Mouse (Mus musculus) midbrain, embryonic 11.5 days (tissue): Measurements from ENCODE around the gene Med24. TPM values are rescaled to one million over a fixed set of nuclear protein-coding genes. Genes with fewer than 3 reads are reported as not detected.

Experiments
- ATAC-seq: fragments of 200-750 bp; cut with Nextera tagmentation; 2 replicates; pipeline ENCODE4 v1.8.0; 2017; ENCODE audit warnings: moderate TSS enrichment, moderate library complexity; ENCODE audit not compliant: low FRiP score
- DNase-seq: peaks from one replicate; pipeline ENCODE4 v3.0.0; 2015; ENCODE audit warnings: low spot score; ENCODE audit errors: missing footprints
- H3K27ac ChIP-seq: fragments of 300-500 bp; sonication (generic); 2 replicates; pipeline ENCODE4 v1.5.1; 2014; ENCODE audit warnings: low read depth, low read length
- H3K27me3 ChIP-seq: fragments of 300-500 bp; sonication (generic); 2 replicates; pipeline ENCODE4 v1.6.1; 2014; ENCODE audit warnings: mild to moderate bottlenecking, low read length, moderate library complexity, mixed read lengths; ENCODE audit not compliant: control insufficient read depth, insufficient read depth
- H3K36me3 ChIP-seq: fragments of 300-500 bp; sonication (generic); 2 replicates; pipeline ENCODE4 v1.6.1; 2014; ENCODE audit warnings: mild to moderate bottlenecking, low read length, moderate library complexity, mixed read lengths; ENCODE audit not compliant: control insufficient read depth, insufficient read depth
- H3K4me1 ChIP-seq: fragments of 300-500 bp; sonication (generic); 2 replicates; pipeline ENCODE4 v1.6.1; 2014; ENCODE audit warnings: low read length; ENCODE audit not compliant: control insufficient read depth, insufficient read depth
- H3K4me2 ChIP-seq: fragments of 300-500 bp; sonication (generic); 2 replicates; pipeline ENCODE4 v1.6.1; 2014; ENCODE audit warnings: mild to moderate bottlenecking, moderate library complexity
- H3K4me3 ChIP-seq: fragments of 300-500 bp; sonication (generic); 2 replicates; pipeline ENCODE4 v1.5.1; 2014; ENCODE audit warnings: low read depth, low read length
- H3K9ac ChIP-seq: fragments of 300-500 bp; sonication (generic); 2 replicates; pipeline ENCODE4 v1.6.1; 2014; ENCODE audit warnings: low read length
- H3K9me3 ChIP-seq: fragments of 300-500 bp; sonication (generic); 2 replicates; pipeline ENCODE4 v1.6.1; 2016; ENCODE audit warnings: low read length; ENCODE audit not compliant: control insufficient read depth
- WGBS: fragments of 180-500 bp; shearing (Covaris S2); extraction: QIAGEN DNeasy Blood & Tissue Kit; methylation state at CpG from one replicate; pipeline ENCODE4 v1.1.7; 2014; 5-methylcytosine and 5-hydroxymethylcytosine counted together
- polyA plus RNA-seq: library from polyadenylated mRNA; unstranded; fragments of >200 nt; fragmentation: Nextera tagmentation; extraction: Ambion mirVana; gene quantifications from 2 replicates; pipeline ENCODE4 v1.2.1, GENCODE M21; 2014

The Med24 gene
- polyA plus RNA-seq, 1 experiment from 2014 or later, result 67.1 TPM

GRCm38 (mm10) chr11:98755726-98756380, 26.6 kb upstream of the Med24 start:
- Histone ChIP-seq H3K4me3 (no peak overlapping the region), H3K27me3 (no peaks in the 10 kb centered on the region), H3K27ac (no peak overlapping the region), H3K4me2 (no peak overlapping the region), H3K9ac (no peak overlapping the region), H3K4me1 (peaks cover 18% of the 10 kb centered on the region), H3K36me3 (no peaks in the 10 kb centered on the region; the same call in 1 of the 2 replicates), H3K9me3 (no peaks in the 10 kb centered on the region)
- DNase-seq (no peak), ATAC-seq (no peak)
- WGBS, result 95% methylated on average over 6 of the region's 6 CpGs

GRCm38 (mm10) chr11:98754621-98755181, 25.5 kb upstream of the Med24 start:
- Histone ChIP-seq H3K9ac (no peak overlapping the region), H3K36me3 (no peaks in the 10 kb centered on the region)
- WGBS, result 26% methylated on average over 7 of the region's 7 CpGs

GRCm38 (mm10) chr11:98754151-98754620, 25.0 kb upstream of the Med24 start:
- no peaks in the 10 kb centered on the region for H3K36me3 ChIP-seq
- H3K4me1 ChIP-seq, result peaks cover 34% of the 10 kb centered on the region
- no peak overlapping the region for H3K4me3 ChIP-seq
- H3K4me2 ChIP-seq, result no peak overlapping the region
- DNase-seq (no peak), ATAC-seq (no peak)
- no peak overlapping the region; the same call in 1 of the 2 replicates for H3K9ac ChIP-seq
- H3K9me3 ChIP-seq, result no peaks in the 10 kb centered on the region
- 76% methylated on average over 9 of the region's 9 CpGs for WGBS
- no peaks in the 10 kb centered on the region for H3K27me3 ChIP-seq
- H3K27ac ChIP-seq, result no peak overlapping the region

More at GRCm38 (mm10) chr11:98754621-98755181, 25.5 kb upstream of the Med24 start:
- DNase-seq (peak; percentile 99), ATAC-seq (peak; percentile 64)
- Histone ChIP-seq H3K27ac (no peak overlapping the region), H3K4me3 (no peak overlapping the region), H3K4me1 (peaks cover 29% of the 10 kb centered on the region), H3K27me3 (no peaks in the 10 kb centered on the region), H3K9me3 (no peaks in the 10 kb centered on the region), H3K4me2 (no peak overlapping the region)

GRCm38 (mm10) chr11:98753264-98753663, 24.0 kb upstream of the Med24 start:
- ATAC-seq (no peak), DNase-seq (no peak)
- H3K4me3 ChIP-seq, result no peak overlapping the region
- no peaks in the 10 kb centered on the region for H3K9me3 ChIP-seq
- H3K27ac ChIP-seq, result no peak overlapping the region
- H3K36me3 ChIP-seq, result no peaks in the 10 kb centered on the region
- H3K4me2 ChIP-seq, result no peak overlapping the region
- 93% methylated on average over 5 of the region's 5 CpGs for WGBS
- no peak overlapping the region for H3K9ac ChIP-seq
- H3K27me3 ChIP-seq, result no peaks in the 10 kb centered on the region
- H3K4me1 ChIP-seq, result peaks cover 44% of the 10 kb centered on the region

GRCm38 (mm10) chr11:98752562-98753140, 23.4 kb upstream of the Med24 start:
- Histone ChIP-seq H3K9ac (no peak overlapping the region), H3K27me3 (no peaks in the 10 kb centered on the region)
- WGBS, result 89% methylated on average over 10 of the region's 10 CpGs

GRCm38 (mm10) chr11:98751221-98751782, 22.1 kb upstream of the Med24 start:
- Histone ChIP-seq H3K4me1 (peaks cover 62% of the 10 kb centered on the region), H3K4me3 (no peak overlapping the region), H3K9ac (peak overlapping the region; percentile 28), H3K27me3 (no peaks in the 10 kb centered on the region), H3K36me3 (no peaks in the 10 kb centered on the region), H3K9me3 (no peaks in the 10 kb centered on the region), H3K27ac (peak overlapping the region; percentile 41; the same call in 1 of the 2 replicates), H3K4me2 (no peak overlapping the region)
- WGBS, result 48% methylated on average over 6 of the region's 6 CpGs
- DNase-seq (no peak), ATAC-seq (no peak)

More at GRCm38 (mm10) chr11:98752562-98753140, 23.4 kb upstream of the Med24 start:
- ATAC-seq (no peak), DNase-seq (no peak)
- no peak overlapping the region for H3K4me3 ChIP-seq
- H3K36me3 ChIP-seq, result no peaks in the 10 kb centered on the region
- no peak overlapping the region for H3K4me2 ChIP-seq
- no peak overlapping the region for H3K27ac ChIP-seq
- H3K4me1 ChIP-seq, result peaks cover 50% of the 10 kb centered on the region
- H3K9me3 ChIP-seq, result no peaks in the 10 kb centered on the region

- WGBS, result 38% methylated on average over 17 of the region's 17 CpGs
Measured at GRCm38 (mm10) chr11:98750351-98751201, 21.3 kb upstream of the Med24 start.

GRCm38 (mm10) chr11:98749716-98750115, 20.5 kb upstream of the Med24 start:
- no peak overlapping the region for H3K4me3 ChIP-seq
- peak overlapping the region; percentile 48 for H3K9ac ChIP-seq
- DNase-seq (peak; percentile 88), ATAC-seq (no peak)
- no peaks in the 10 kb centered on the region for H3K36me3 ChIP-seq
- H3K4me1 ChIP-seq, result peaks cover 73% of the 10 kb centered on the region
- peak overlapping the region; percentile 12; the same call in 1 of the 2 replicates for H3K4me2 ChIP-seq
- H3K27me3 ChIP-seq, result no peaks in the 10 kb centered on the region
- H3K9me3 ChIP-seq, result no peaks in the 10 kb centered on the region
- H3K27ac ChIP-seq, result peak overlapping the region; percentile 38
- WGBS, result 49% methylated on average over 5 of the region's 5 CpGs

More at GRCm38 (mm10) chr11:98750351-98751201, 21.3 kb upstream of the Med24 start:
- Histone ChIP-seq H3K9ac (peak overlapping the region; percentile 30), H3K36me3 (no peaks in the 10 kb centered on the region), H3K4me1 (peaks cover 68% of the 10 kb centered on the region), H3K4me3 (no peak overlapping the region), H3K27me3 (no peaks in the 10 kb centered on the region), H3K9me3 (no peaks in the 10 kb centered on the region), H3K27ac (peak overlapping the region; percentile 41), H3K4me2 (no peak overlapping the region)
- DNase-seq (no peak), ATAC-seq (peak; percentile 33; the same call in 1 of the 2 replicates)
